Mouse (Mus musculus) kidney, adult 18-20 months (tissue): ENCODE results near the gene Mbd6.
A peak's percentile ranks its signal among the peaks of the same experiment; 100 is the strongest.

ENCODE experiments used
- DNase-seq: peaks from one replicate; pipeline ENCODE4 v3.0.0; 2021

Gene Mbd6

DNA sequence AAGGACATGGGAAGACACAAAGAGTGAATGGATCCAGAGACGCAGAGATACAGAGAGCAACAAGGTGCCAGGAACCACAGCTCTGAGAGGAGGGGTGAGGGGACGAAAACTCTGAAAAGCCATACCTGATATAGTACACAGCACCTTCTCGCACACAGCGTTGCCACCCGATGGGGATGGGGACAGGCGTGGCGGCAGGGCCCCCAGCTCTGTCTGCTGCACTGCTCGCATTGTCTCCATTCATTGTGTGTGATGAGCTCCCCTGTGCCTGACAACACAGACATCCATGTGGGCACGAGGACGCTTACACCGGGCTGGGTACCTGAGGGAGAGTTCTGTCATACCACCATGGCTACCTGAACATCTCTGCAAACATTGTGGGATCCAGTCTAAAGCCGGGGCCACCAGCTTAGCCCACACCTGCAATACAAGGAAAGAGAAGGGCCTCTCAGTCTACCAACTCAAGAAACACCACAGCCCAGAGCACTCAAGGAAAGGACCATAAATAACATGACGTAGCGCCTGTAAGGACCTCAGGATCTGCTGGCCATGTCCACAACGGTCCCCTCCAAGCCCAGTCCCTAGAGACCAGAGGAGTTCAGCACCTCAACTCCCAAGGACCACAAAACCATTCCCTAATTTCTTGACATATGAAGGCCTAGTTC is 1.4 kb downstream of the Mbd6 start:
- peak; percentile 9 for DNase-seq

DNA sequence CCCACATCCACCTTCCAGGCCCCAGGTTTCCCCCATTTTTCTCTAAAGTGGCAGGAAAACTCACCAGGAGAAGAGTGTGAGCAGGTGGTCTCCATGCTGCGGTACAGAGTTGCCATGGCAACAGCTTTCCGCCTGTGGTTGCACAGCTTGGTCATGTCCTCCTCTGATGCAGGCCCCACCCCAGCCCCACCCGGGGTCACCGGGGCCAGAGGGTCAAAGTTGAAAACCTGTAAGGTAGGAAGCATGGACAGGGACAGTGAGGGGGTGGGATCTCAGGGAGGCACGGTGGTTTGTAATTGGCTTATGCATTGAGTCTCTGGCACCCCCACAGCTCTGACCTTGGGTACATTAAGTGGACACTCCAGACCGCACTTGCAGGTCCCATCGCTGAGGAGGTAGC is 2.1 kb downstream of the Mbd6 start:
- no peak for DNase-seq

DNA sequence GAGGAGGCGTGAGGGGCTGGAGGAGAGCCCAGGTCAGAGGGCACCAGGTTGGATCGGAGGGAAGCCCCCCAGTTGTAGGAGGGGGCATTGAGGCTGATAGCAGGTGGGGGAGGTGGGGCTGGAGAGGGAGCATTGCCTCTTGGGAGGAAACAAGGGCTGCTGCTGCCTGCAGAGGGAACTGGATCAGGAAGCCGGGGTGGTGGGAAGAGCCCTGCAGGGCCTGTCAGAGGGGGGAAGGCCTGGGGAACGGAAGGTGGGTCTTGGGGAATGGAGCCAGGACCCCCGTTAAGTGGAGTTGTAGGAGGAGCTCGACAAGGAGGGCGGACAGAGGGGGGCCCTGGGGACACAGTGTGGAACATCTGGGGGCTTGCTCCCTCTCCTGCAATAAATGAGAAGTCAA is 2.6 kb downstream of the Mbd6 start:
- DNase-seq, result no peak

DNA sequence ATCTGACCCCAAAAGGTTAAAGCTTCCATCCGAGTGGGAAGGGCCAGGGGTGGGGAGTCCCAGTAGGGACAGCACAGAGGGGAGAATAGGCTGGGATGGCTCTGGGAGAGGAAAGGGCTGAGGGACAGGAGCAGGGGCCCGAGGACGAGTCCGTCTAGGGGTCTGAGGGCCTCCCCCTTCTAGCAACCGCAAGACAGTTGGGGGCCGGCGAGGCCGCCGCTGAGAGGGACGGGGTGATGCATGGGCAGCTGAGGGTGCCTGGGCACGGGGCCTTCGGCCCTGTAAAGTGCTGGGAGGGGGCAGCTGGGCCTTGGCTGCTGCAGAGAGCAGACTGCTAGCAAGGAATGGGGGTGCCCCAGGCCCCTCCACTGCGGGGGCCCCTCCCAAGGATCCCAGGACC is 3.2 kb downstream of the Mbd6 start:
- no peak for DNase-seq

DNA sequence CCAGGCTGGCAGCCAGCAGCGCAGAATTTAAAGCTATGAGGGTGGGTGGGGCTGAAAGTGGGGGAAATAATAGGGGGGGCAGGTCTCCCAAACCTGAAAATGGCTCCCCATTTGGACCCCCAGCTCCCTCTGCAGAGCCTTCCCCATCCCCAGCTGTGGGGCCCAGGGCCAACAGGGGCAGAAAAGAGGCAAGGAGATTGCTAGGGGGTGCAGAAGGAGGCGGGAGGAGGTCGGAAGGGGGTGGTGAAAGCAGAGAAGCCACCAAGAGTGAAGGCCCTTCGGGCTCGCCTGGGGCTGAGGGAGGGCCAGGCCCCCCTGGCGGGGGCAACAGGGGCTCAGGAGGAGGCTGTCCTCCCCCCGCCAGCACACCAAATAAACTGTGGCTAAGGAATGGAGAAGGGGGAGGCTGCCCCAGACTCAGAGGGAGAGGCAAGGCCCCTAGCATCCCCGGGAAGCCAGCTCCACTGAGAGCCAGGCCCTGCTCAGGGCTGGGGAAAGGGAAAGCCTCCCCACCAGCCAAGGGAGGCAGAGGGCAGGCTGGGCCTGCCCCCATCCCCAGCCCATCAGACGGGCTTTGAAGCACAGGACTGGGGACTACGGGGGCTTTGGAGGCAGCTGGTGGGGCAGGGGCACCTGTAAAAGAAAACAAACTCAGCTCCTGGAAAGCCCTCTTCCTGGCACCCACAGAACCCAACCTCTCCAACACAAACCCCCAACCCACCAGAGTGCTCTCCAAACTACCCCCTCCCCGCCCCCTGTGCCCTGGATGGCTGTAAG is 3.9 kb downstream of the Mbd6 start:
- no peak for DNase-seq

DNA sequence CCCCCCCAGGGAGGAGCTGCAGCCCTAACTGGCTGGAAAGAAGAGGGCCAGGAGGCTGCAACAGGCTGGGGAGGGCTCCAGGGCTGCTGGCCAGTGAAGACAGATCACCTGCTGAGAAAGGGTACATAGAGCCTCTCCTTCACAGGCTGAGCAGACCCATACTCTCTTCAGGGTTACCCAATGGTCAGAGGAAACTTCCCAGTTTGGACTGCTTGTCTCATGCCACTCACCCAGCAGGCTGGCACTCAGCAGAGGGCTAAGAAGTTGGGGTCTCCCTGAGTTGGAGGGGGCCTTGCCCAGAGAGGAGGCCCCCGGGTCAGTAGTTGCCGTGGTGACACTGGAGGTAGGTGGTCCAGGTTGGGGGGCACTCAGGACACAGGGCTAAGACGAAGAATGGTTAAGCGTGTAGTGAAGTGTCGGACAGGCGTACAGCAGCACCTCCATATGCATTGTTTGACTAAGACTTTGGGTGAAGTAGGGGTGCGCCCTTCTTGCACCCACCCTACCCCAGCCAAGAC is 4.7 kb downstream of the Mbd6 start:
- no peak for DNase-seq

DNA sequence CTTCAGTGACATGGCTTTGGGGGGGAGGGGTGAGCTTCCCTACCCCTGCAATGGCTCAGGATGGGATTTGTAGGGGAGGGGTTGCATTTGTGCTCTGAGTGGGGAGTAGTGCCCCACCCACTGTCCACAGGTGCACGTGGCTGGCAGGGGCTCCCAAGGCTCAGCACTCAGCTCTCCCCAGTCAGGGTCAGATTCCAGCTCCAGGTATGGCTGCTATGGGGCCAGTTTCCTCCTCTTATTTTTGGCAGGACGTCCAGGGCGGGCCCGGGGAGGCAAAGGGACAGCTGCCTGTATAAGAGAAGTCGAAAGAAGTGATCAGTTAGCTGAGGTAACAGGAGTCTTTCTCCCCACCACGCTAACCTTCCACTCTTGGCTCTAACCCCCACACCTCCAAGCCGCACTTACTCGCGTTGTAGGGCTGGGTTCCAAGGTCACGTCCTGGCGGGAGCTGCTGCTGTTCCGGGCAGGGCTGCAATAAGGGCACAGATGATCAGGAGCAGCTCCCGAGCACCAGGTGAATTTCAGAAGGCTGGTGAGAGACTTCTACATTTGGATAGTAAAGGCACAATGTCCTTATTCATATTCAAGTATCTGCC is 6.1 kb downstream of the Mbd6 start:
- DNase-seq, result peak; percentile 39

DNA sequence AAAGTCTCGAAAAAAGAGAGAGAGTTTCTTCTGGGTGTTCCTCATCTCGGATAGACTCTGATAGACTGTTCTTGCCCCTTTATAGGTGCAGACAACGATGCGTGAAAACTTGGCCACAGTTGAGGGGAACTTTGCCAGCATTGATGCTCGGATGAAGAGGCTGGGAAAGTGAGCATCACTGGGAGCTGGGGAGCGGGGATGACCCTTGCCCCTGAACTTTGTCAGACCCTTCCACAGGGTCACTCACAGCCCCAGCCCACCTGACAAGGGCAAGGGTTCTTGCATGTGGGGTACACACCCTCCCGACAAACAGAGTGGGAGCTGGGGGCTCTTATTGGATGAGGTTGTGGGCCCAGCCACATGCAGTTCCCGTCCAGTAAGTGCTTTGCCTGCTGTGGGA is 7.5 kb downstream of the Mbd6 start:
- peak; percentile 21 for DNase-seq

DNA sequence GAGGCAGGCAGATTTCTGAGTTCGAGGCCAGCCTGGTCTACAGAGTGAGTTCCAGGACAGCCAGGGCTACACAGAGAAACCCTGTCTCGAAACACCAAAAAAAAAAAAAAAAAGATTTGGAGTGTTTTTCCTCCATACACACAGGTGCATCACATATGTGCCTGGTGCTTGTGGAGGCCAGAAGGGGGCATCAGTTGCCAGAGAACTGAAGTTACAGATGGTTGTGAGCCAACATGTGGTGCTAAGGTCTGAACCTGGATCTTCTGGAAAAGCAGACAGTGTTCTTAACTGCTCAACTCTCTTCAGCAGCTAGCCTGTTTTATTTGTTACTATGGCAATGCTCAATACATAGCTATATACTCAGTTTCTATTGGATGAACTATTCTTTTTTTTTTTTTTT is 9.1 kb downstream of the Mbd6 start:
- no peak for DNase-seq

DNA sequence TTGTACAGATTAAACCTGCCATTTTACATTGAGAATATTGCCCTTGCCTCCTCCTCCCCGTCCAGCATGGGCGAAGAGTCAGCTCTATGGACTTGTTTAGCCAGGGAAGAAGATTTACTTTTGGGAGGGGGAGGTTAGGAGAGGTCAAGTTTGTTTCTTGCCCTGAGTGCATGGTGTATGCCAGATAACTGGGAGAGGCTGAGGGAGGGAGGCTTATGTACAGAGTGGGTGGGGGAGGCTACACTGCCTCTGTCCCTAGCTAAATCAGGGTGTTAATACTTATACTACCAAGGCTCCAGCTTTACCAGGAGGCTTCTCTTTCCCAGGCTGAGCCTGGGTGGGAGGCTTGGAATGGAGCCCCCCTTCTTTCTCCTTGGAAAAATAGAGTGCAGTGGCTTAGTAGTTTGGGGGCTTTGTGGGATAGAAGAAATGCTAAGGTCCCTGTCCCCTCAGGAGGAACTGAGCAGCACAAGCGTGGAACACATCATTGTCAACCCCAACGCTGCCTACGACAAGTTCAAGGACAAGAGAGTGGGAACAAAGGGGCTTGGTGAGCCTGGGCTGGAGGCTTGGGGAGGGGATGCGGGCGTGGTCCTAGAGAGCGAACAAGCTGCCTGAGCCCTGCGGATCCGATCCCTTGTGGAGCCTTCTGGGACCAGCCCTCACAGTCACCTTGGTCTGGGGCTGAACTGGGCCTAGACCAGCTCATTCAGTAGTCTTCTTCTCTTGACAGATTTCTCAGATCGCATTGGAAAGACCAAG is 14.4 kb downstream of the Mbd6 start:
- DNase-seq, result no peak

DNA sequence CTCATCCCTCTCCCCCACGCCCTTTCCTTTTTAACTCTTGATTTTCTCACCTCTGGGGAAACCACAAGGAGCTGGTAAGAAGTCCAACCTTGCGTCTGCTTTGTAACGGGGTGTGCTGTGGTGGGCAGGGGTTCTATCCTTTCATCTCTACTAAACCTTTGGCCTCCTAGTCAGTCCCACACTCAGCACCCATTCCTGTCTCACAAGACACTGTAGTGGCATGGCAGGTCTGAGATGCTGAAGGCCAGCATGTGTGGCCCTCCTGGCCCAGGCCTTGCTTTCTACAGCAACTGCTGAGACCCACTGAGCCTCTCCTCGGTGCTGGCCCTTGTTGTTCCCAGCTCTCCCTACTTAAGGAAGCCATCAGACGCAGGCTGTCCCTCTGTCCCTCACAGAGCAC is 16.4 kb downstream of the Mbd6 start:
- no peak for DNase-seq

DNA sequence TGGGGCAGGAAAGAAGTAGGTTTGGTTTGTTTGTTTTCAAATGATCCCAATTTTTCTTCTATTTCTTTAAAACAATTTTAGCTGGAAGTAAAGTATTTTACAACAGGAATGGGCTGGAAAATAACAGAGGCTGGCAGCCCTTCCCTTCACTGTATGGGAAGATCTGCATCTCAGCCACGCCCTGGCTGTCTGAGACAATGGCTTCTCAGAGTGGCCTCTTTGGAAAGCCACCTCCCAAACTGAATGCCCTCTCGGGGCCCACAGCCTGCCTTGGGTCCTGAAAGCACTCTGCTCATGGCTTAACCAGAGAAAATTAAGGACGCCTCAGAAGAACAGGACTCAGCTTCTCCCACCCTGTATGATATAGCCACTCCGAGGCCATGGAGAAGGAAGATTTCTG is 18.9 kb downstream of the Mbd6 start:
- no peak for DNase-seq

DNA sequence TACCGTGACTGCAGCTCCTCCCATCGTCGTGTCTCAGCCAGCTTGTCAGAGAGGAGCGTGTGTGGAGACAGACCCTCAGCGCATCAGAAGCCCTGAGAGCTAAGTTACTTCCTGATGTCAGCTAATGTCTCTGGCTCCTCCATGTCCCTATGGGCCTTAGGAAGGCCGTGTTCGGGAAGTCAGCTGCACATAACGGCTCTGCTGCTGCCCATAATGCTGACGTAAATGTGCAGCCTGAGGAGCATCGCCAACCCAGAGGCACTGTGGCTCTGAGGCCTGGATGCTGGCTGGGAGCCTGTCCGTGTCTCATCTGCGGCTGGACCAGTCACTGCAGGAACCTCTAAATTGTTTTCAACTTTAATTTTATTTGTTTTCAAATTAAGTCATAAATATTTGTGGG is 19.8 kb downstream of the Mbd6 start:
- DNase-seq, result no peak

DNA sequence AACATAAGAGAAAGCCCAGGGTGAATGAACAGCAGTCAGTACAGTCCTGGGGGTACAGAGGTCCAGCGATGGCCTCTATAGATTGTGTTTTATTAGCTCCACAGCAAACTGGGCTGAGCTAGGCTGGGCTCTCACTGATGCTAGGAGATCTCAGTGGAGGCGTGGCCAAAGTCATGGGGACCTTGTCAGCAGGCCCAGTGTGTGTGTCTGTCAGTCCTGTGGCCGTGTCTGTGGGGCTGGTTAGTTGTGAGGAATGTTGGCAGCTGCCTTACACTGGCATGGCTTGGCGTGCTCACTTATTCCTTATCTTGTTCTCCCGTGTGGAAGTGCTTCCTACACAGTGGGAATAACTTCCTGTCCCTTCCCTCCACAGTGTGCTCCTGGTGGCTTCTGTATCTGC is 20.4 kb downstream of the Mbd6 start:
- DNase-seq, result no peak

DNA sequence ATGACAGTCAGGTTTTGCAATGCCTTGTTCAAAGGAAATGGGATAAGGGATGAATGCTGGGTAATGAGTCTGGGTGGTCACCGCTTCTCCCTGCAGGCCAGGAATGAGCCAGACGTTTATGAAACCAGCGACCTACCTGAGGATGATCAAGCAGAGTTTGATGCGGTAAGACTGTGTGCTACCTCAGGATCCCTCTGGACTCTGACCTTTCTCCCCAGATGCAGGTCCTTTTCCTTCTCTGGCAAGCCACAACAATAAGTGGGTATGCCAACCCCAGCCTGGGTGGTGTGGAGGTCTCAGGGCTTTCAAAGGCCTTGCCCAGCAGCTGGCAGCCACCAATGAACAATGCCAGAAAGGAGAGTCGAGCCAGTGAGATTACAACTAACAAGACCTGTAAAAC is 21.5 kb downstream of the Mbd6 start:
- peak; percentile 13 for DNase-seq

DNA sequence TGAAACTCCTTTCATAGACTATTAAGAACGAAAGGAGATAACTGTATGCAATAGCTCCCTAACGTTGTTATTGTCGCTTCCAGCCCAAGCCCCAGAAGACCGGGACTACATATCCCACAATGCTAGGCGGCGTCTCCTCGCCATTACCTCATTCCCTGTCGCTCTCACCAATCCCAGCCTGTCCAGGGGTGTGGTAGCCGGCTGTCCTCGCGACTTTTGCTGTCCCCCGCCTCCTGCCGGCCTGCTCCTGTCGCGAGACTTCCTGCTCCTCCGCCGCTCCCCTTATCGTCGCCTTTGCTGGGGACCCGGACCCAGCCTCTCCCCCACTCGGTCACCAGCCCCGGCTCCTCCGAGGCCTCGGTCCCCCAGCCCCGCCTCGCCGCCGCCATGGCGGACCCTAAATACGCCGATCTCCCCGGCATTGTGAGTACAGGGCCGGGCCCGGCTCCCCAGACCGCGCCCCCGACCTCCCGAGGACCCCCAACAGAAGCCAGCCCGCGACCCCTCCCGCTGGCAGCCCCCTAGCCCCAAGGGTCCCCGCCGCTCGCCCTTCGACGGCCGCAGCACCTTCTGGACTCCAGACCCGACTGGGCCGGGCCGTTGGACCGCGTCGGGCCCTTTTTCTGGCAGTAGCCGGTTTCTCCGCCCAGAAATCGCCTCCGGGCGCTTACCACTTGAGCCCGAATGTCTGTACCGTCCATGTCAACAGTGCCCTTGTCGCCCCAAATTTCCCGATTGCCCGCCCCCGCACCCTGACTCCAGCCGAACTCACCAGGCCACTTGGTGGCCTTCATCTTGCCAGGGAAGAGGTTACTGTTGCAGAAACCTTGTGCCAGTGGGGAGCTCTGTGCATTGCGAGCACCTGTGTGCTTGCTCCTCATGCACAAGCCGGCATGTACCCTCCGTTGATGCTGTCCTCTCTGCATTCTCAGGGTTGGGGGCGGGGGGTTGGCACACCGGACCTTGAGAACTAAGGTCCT is 22.4 kb downstream of the Mbd6 start, which contains the start of gene Dctn2:
Dctn2 (plus strand) TSS at position 257 of the 980 bp plus-strand sequence.
- DNase-seq, result peak; percentile 93

DNA sequence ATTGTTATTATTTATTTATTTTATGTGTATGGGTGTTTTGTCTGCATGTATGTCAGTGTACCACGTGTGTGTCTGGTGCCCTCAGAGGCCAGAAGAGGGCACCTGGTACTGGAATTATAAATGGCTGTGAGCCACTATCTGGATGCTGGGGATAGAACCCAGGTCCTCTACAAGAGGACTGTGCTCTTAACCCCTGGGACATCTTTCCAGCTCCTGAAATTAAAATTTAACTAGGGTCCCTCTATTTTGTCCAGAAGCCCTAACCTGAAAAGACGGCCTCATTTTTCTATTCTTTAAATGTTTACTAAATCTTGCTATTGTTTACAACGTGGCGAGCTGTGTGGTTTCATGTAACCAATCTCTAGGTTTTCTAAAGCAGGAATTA is 23.1 kb downstream of the Mbd6 start:
- DNase-seq, result no peak

DNA sequence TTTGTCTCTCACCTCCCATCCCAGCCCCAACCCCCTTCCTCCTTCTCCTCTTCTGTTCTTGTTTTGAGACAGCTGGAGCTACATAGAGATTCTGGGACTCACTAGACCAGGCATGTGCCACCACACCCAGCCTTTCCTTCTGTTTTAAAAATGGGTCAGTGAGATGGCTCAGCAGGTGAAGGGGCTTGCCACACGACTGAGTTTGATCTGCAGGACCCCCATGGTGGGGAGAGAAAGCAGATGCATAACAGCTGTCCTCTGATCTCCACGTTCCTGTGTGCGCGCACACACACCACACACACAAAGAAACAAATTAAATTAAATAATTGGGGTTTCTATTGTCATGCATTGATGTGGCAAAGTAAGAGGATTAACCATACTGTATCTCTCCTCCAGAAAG is 23.8 kb downstream of the Mbd6 start:
- no peak for DNase-seq

DNA sequence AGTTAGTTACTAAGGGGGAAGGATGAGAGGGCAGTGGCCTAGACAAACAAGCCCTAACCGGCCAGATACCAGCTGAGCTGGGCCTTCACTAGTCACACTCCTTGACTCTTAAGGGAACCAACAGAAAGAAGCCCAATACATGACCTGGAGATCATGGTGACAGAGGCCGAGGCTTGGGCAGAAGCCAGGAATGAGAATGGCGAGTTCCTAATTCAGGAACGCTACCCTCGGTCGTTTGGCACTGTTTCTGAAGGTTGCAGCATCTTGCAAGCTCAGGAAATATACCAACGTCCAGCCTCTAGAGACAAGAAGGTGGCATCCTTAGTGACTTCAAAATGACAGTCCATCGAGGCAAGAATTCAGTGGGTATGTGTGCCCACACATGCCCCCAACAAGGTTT is 24.5 kb downstream of the Mbd6 start:
- DNase-seq, result no peak

DNA sequence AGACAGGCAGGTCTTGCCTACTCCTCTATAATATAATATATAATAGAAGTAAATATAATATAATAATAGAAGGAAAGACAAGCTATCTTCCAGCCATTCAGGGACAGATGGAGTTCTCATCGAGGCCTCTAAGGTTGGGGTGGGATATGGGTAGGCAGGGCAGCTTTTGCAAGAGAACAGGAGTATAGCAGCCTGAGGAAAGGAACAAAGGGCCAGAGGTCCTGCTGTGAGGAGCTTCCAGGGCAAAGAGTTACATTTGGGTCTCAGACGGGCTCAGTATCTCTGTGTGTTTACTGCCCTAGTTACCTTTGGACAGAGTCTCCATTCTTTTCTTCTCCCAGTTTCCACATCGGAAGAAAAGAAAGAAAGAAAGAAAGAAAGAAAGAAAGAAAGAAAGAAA is 25.2 kb downstream of the Mbd6 start:
- DNase-seq, result no peak

DNA sequence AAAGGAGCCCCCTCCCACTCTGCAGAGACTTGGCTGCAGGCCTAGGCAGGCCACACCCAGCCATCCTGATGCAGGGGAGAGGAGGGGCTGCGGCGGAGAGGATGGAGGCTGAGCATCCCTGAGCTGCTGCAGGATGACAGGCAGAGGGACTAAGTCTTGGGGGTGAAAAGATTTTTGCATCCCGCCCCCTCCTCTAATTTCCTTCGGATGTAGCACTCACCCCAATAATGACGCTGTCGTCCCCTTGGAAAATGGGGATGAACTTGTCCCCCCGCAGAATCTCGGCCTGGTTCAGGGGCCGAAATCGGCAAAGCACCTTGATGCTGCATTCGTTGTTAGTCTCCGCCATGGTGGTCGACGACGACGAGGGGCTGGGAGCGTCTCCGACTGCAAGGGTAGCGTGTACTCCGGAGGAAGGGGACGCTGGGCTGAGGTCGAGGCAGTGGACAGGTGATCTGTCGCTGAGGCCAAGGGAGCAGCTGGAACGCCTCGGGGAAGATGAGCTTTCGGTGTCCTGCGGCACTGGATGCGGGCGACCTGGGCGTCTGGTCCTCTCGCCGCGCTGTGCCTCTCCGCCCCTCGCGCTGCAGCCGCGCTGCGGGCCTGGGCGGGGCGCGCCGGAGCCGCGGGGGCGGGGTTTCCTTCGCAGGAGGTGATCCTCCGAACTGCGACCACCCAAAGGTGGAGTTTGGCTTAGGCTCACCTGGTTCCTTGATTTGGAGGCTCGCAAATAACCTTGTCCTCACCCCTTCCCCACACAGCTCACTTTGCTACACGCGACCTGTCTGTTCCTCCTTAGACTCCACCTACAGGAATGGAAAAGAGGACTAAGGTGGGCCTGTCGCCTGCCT is 26.0 kb downstream of the Mbd6 start, which contains the start of gene Kif5a:
Kif5a (minus strand) TSS at position 801 of the 851 bp plus-strand sequence.
- DNase-seq, result peak; percentile 48
